Mouse (Mus musculus) gastrocnemius, adult 2 months (tissue): ENCODE data around the gene Med26. TPM values are rescaled to one million over a fixed set of nuclear protein-coding genes. Genes with fewer than 3 reads are reported as not detected.

Source experiments
- DNase-seq: peaks from one replicate; pipeline ENCODE4 v3.0.0; 2022
- H3K27ac ChIP-seq: fragments of 200-600 bp; 2 replicates; pipeline ENCODE4 v1.8.1; 2022; ENCODE audit warnings: mild to moderate bottlenecking
- H3K4me3 ChIP-seq: fragments of 200-600 bp; 2 replicates; pipeline ENCODE4 v1.8.1; 2022; ENCODE audit warnings: mild to moderate bottlenecking, moderate library complexity
- CTCF ChIP-seq: fragments of 200-600 bp; IDR thresholded peaks from 2 replicates; pipeline ENCODE4 v1.8.1; 2022; ENCODE audit warnings: antibody characterized with exemption, mild to moderate bottlenecking, moderate library complexity
- intact Hi-C: fragments of 180-260 bp; cut with DNase I; formaldehyde crosslinking; loops from one replicate; pipeline ENCODE4 v1.15.1; 2025
- total RNA-seq, 2 experiments: library from RNA; stranded (reverse); gene quantifications; 2 replicates each; pipeline ENCODE4 v1.2.3; 2021

The Med26 gene
- total RNA-seq, 2 experiments from 2014 or later = 7.0 to 17.2 TPM

- DNase-seq = peak; percentile 31
- intact Hi-C loops = loop anchor here (10.0 kb wide), 1 partner anchor 729 kb away; no protein-coding TSS in a partner anchor
- Histone ChIP-seq H3K27ac (peak overlapping the region; percentile 97), H3K4me3 (no peak overlapping the region; the same call in 1 of the 2 replicates)
- TF ChIP-seq CTCF = no peak
Observed at GRCm38 (mm10) chr8:72496217-72496616, 51.9 kb downstream of the Med26 start.

GRCm38 (mm10) chr8:72495411-72496111, 52.5 kb downstream of the Med26 start:
- intact Hi-C loops = loop anchor here (10.0 kb wide), 1 partner anchor 729 kb away; no protein-coding TSS in a partner anchor
- H3K27ac ChIP-seq = peak overlapping the region; percentile 97
- no peak for TF ChIP-seq CTCF

GRCm38 (mm10) chr8:72493381-72493780, 54.7 kb downstream of the Med26 start:
- no peak for TF ChIP-seq CTCF
- Histone ChIP-seq H3K4me3 (peak overlapping the region; percentile 92), H3K27ac (peak overlapping the region; percentile 95)
- intact Hi-C loops = loop anchor here (2.0 to 10.0 kb wide), 3 partner anchors 53 to 731 kb away; no protein-coding TSS in a partner anchor
- no peak for DNase-seq

More at GRCm38 (mm10) chr8:72495411-72496111, 52.5 kb downstream of the Med26 start:
- DNase-seq = peak; percentile 51
- peak overlapping the region; percentile 1 for H3K4me3 ChIP-seq

DNA sequence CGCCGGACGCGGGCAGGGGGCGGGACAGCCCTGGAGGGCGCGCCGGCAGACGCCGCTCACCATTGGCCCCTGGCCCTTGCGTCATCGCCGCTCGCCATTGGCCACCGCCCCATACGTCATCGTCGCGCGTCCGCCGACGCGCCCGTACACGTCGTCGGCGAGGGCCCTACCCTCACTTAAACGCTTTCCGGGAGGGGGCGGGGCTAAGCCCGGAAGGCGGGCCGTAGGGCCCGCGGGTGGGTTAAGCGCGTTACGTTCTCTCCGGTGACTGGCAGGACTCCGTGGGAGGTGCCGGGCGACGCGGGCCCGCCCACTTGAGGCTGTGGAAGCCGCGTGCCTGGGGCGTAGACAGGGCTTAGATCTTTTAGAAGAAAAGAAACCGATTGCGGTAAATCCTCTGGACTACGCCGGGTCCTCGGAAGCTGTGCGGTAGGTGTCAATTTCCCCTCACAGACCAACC, 55.4 kb downstream of the Med26 start:
- peak overlapping the region; percentile 95 for H3K27ac ChIP-seq
- peak; percentile 100 for DNase-seq
- no peak for TF ChIP-seq CTCF
- intact Hi-C loops = loop anchor here (2.0 to 10.0 kb wide), 3 partner anchors 54 to 732 kb away; no protein-coding TSS in a partner anchor
- H3K4me3 ChIP-seq = peak overlapping the region; percentile 92

DNA sequence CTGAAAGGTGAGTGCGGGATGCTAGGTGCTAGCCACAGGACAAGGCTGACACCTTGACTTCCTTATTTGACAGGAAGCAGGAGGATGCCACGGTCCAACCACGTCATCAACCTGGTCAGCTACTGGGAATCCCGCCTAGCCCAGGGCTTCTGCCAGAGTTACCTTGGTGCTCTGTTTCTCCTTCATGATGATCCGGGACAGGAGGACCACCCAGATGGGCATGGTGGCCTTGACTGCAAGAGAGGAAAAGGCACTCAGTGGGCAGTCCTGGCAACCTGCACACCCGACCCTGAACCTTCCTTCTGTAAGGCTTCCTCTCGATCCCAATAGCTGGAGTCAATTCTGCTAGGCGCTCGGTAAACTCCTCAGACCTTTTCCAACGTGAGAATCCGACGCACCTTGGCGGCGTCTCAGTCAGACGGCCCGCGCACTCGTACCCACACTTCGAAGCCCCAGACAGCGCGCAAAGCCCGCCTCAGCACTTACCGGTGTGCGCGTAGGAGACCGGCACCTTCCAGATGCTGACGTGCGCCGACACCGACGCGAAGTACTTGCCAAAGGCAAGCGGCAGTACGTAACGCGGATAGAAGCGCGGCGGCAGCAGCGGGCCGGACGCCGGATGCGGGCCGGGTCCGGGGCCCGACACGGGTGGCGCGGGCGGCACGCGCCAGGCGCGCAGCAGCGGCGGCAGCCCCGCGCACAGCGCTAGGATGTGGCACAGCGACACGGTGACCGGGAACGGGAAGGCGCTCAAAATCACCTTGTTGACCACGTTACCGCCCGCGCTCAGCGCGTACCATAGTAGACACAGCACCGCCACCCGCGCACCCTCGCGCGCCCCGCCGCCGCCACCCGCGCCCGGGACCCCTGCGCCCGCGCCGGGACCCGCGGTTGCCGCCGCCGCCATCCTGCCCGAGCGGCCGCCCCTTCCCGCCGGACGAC, 56.1 kb downstream of the Med26 start, which contains the start of gene Slc35e1:
Gene Slc35e1 (minus strand): TSS at position 935 of the 942 bp plus-strand sequence.
- peak within 1 kb of the TSS; percentile 95 for H3K27ac ChIP-seq
- DNase-seq = peak; percentile 70
- no peak for TF ChIP-seq CTCF
- peak within 1 kb of the TSS; percentile 92 for H3K4me3 ChIP-seq
- intact Hi-C loops = loop anchor here (2.0 to 10.0 kb wide), 3 partner anchors 55 to 733 kb away; no protein-coding TSS in a partner anchor

- peak overlapping the region; percentile 92 for H3K4me3 ChIP-seq
- intact Hi-C loops = loop anchor here (5.0 to 10.0 kb wide), 2 partner anchors 76 to 734 kb away; no protein-coding TSS in a partner anchor
- TF ChIP-seq CTCF = no peak
- peak overlapping the region; percentile 94 for H3K27ac ChIP-seq
- DNase-seq = no peak
Observed at GRCm38 (mm10) chr8:72491017-72491416, 57.1 kb downstream of the Med26 start.

- TF ChIP-seq CTCF = no peak
- Histone ChIP-seq H3K4me3 (no peak overlapping the region), H3K27ac (no peak overlapping the region)
- intact Hi-C loops = no loop called here
- DNase-seq = no peak
Observed at GRCm38 (mm10) chr8:72487014-72487413, 61.1 kb downstream of the Med26 start.

- Histone ChIP-seq H3K27ac (0 out of 2 replicates have a peak overlapping the region, but pooled peaks have one; percentile 3), H3K4me3 (no peak overlapping the region)
- no peak for DNase-seq
- intact Hi-C loops = no loop called here
- no peak for TF ChIP-seq CTCF
Observed at GRCm38 (mm10) chr8:72485456-72486199, 62.4 kb downstream of the Med26 start.

- Histone ChIP-seq H3K4me3 (peak within 1 kb of the TSS; percentile 86), H3K27ac (peak within 1 kb of the TSS; percentile 95)
- intact Hi-C loops = no loop called here
- TF ChIP-seq CTCF = no peak
- peak; percentile 98 for DNase-seq
Observed at GRCm38 (mm10) chr8:72474826-72475546, 73.1 kb downstream of the Med26 start, which contains the start of gene Cherp. Cherp (minus strand) TSS chr8:72475226.

- Histone ChIP-seq H3K4me3 (no peak overlapping the region), H3K27ac (no peak overlapping the region)
- intact Hi-C loops = loop anchor here (2.0 kb wide), 1 partner anchor 26 kb away; no protein-coding TSS in a partner anchor
- TF ChIP-seq CTCF = no peak
- no peak for DNase-seq
Observed at GRCm38 (mm10) chr8:72470684-72471083, 77.4 kb downstream of the Med26 start.

DNA sequence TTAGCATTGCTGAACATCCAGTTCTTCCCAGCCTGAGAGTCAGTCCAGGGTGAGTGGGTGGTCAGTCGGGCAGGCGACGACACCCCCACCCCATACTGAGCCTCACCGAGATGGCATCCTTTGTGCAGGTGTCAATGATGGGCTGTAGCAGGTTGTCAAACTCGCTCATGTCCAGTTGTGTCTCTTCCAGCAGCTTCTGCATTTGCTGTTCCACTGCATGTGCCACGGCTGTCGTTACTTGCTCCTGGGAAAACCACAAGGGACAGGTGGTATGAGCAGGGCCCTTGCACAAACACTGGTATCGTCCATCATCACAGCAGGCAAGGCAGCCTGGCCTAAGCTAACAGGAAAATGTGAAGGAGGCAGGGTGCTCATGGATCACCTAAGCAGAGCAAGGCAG, 78.1 kb downstream of the Med26 start:
- Histone ChIP-seq H3K4me3 (no peak overlapping the region), H3K27ac (peak overlapping the region; percentile 53; the same call in 1 of the 2 replicates)
- intact Hi-C loops = loop anchor here (2.0 kb wide), 1 partner anchor 25 kb away; no protein-coding TSS in a partner anchor
- DNase-seq = no peak
- TF ChIP-seq CTCF = no peak
